Comparison of ENCODE assay signal across 12 mouse cellular contexts in genomic region chr12:74236191-74236590, GRCm38 (mm10).
"Had no signal": no experiment of that assay in that cellular context is flagged by ENCODE, and none has a peak within 500 bp of the region (broad histone marks: within the 10 kb centered on the region; RNA-seq: fewer than 3 reads in every experiment).

No protein-coding gene starts in this region.

- H3K27ac ChIP-seq: left cerebral cortex, adult 2 months; limb, embryonic 10.5 days; macrophage; midbrain, embryonic 12.5 days; neural tube, embryonic 13.5 days; stomach, embryonic 15.5 days had no signal

- H3K36me3 ChIP-seq: limb, embryonic 10.5 days; midbrain, embryonic 12.5 days; neural tube, embryonic 13.5 days; stomach, embryonic 15.5 days had no signal

- H3K4me3 ChIP-seq: left cerebral cortex, adult 2 months; limb, embryonic 10.5 days; megakaryocyte, embryonic 14.5 days; midbrain, embryonic 12.5 days; neural tube, embryonic 13.5 days; stomach, embryonic 15.5 days had no signal

- DNase-seq: kidney, postnatal 10 days; lung, embryonic 14.5 days; lung, postnatal 10 days; right cerebral cortex, postnatal 14 days; thymus, postnatal 4 days had no signal

- H3K27me3 ChIP-seq: megakaryocyte, embryonic 14.5 days; midbrain, embryonic 12.5 days; neural tube, embryonic 13.5 days; stomach, embryonic 15.5 days had no signal

- H3K4me1 ChIP-seq: limb, embryonic 10.5 days; megakaryocyte, embryonic 14.5 days; midbrain, embryonic 12.5 days; neural tube, embryonic 13.5 days; stomach, embryonic 15.5 days had no signal
